Mouse (Mus musculus): ENCODE results near the gene Plxna1. TPM values are rescaled to one million over a fixed set of nuclear protein-coding genes. Genes with fewer than 3 reads are reported as not detected.

Plxna1 gene
- 27.1 and 27.7 TPM in 2 replicates for polyA plus RNA-seq (2012; rRNA removed)

GRCm38 (mm10) chr6:89362281-89363106 is at the start of gene Plxna1:
Plxna1 (minus strand) TSS chr6:89362620.
- TF ChIP-seq POLR2A (IDR thresholded peaks at IDR 0.05; ENCODE audit: control insufficient read depth, low read depth, low read length) (peak; percentile 73), CTCF (IDR thresholded peaks at IDR 0.05; ENCODE audit: control insufficient read depth, insufficient read depth, insufficient replicate concordance, low read depth, low read length) (no peak)
- peaks cover 27% of the 10 kb centered on the region for H3K4me1 ChIP-seq (ENCODE audit: control insufficient read depth, insufficient read depth, low read length)
- H3K4me3 ChIP-seq (ENCODE audit: control insufficient read depth, low read depth, low read length), result peak within 1 kb of the TSS; percentile 93
- H3K27ac ChIP-seq (ENCODE audit: control insufficient read depth, insufficient read depth, low read depth, low read length), result peak within 1 kb of the TSS; percentile 63
- no peaks in the 10 kb centered on the region for H3K36me3 ChIP-seq (ENCODE audit: control insufficient read depth, insufficient read depth, low read length)
- H3K27me3 ChIP-seq (ENCODE audit: control insufficient read depth, insufficient read depth, low read length), result no peaks in the 10 kb centered on the region

- no peaks in the 10 kb centered on the region for H3K36me3 ChIP-seq (ENCODE audit: control insufficient read depth, insufficient read depth, low read length)
Observed at GRCm38 (mm10) chr6:89409041-89409440, 46.6 kb upstream of the Plxna1 start.

GRCm38 (mm10) chr6:89408259-89408658 is 45.8 kb upstream of the Plxna1 start:
- H3K27me3 ChIP-seq (ENCODE audit: control insufficient read depth, insufficient read depth, low read length), result no peaks in the 10 kb centered on the region
- TF ChIP-seq CTCF (IDR thresholded peaks at IDR 0.05; ENCODE audit: control insufficient read depth, insufficient read depth, insufficient replicate concordance, low read depth, low read length), result no peak
- TF ChIP-seq POLR2A (IDR thresholded peaks at IDR 0.05; ENCODE audit: control insufficient read depth, low read depth, low read length), result no peak
- H3K36me3 ChIP-seq (ENCODE audit: control insufficient read depth, insufficient read depth, low read length), result no peaks in the 10 kb centered on the region
- no peak overlapping the region for H3K27ac ChIP-seq (ENCODE audit: control insufficient read depth, insufficient read depth, low read depth, low read length)
- no peak overlapping the region for H3K4me3 ChIP-seq (ENCODE audit: control insufficient read depth, low read depth, low read length)
- peaks cover 2% of the 10 kb centered on the region; the same call in 1 of the 2 replicates for H3K4me1 ChIP-seq (ENCODE audit: control insufficient read depth, insufficient read depth, low read length)

More at GRCm38 (mm10) chr6:89409041-89409440, 46.6 kb upstream of the Plxna1 start:
- no peak overlapping the region for H3K4me3 ChIP-seq (ENCODE audit: control insufficient read depth, low read depth, low read length)
- peaks cover 2% of the 10 kb centered on the region; the same call in 1 of the 2 replicates for H3K4me1 ChIP-seq (ENCODE audit: control insufficient read depth, insufficient read depth, low read length)
- TF ChIP-seq POLR2A (IDR thresholded peaks at IDR 0.05; ENCODE audit: control insufficient read depth, low read depth, low read length), result no peak
- H3K27me3 ChIP-seq (ENCODE audit: control insufficient read depth, insufficient read depth, low read length), result no peaks in the 10 kb centered on the region
- H3K27ac ChIP-seq (ENCODE audit: control insufficient read depth, insufficient read depth, low read depth, low read length), result no peak overlapping the region

- Histone ChIP-seq H3K4me1 (ENCODE audit: control insufficient read depth, insufficient read depth, low read length) (peaks cover 2% of the 10 kb centered on the region; the same call in 1 of the 2 replicates), H3K36me3 (ENCODE audit: control insufficient read depth, insufficient read depth, low read length) (no peaks in the 10 kb centered on the region), H3K27ac (ENCODE audit: control insufficient read depth, insufficient read depth, low read depth, low read length) (no peak overlapping the region), H3K27me3 (ENCODE audit: control insufficient read depth, insufficient read depth, low read length) (no peaks in the 10 kb centered on the region), H3K4me3 (ENCODE audit: control insufficient read depth, low read depth, low read length) (no peak overlapping the region)
- TF ChIP-seq CTCF (IDR thresholded peaks at IDR 0.05; ENCODE audit: control insufficient read depth, insufficient read depth, insufficient replicate concordance, low read depth, low read length) (no peak), POLR2A (IDR thresholded peaks at IDR 0.05; ENCODE audit: control insufficient read depth, low read depth, low read length) (no peak)
Observed at GRCm38 (mm10) chr6:89407247-89407889, 44.9 kb upstream of the Plxna1 start.

GRCm38 (mm10) chr6:89404964-89405363 is 42.5 kb upstream of the Plxna1 start:
- no peak overlapping the region for H3K27ac ChIP-seq (ENCODE audit: control insufficient read depth, insufficient read depth, low read depth, low read length)
- no peaks in the 10 kb centered on the region for H3K36me3 ChIP-seq (ENCODE audit: control insufficient read depth, insufficient read depth, low read length)
- no peaks in the 10 kb centered on the region for H3K27me3 ChIP-seq (ENCODE audit: control insufficient read depth, insufficient read depth, low read length)
- no peak overlapping the region for H3K4me3 ChIP-seq (ENCODE audit: control insufficient read depth, low read depth, low read length)
- no peak for TF ChIP-seq CTCF (IDR thresholded peaks at IDR 0.05; ENCODE audit: control insufficient read depth, insufficient read depth, insufficient replicate concordance, low read depth, low read length)
- TF ChIP-seq POLR2A (IDR thresholded peaks at IDR 0.05; ENCODE audit: control insufficient read depth, low read depth, low read length), result no peak
- peaks cover 2% of the 10 kb centered on the region; the same call in 1 of the 2 replicates for H3K4me1 ChIP-seq (ENCODE audit: control insufficient read depth, insufficient read depth, low read length)

GRCm38 (mm10) chr6:89403257-89404225 is 41.1 kb upstream of the Plxna1 start:
- Histone ChIP-seq H3K27me3 (ENCODE audit: control insufficient read depth, insufficient read depth, low read length) (no peaks in the 10 kb centered on the region), H3K27ac (ENCODE audit: control insufficient read depth, insufficient read depth, low read depth, low read length) (no peak overlapping the region), H3K4me1 (ENCODE audit: control insufficient read depth, insufficient read depth, low read length) (peaks cover 2% of the 10 kb centered on the region; the same call in 1 of the 2 replicates), H3K36me3 (ENCODE audit: control insufficient read depth, insufficient read depth, low read length) (no peaks in the 10 kb centered on the region), H3K4me3 (ENCODE audit: control insufficient read depth, low read depth, low read length) (no peak overlapping the region)
- TF ChIP-seq POLR2A (IDR thresholded peaks at IDR 0.05; ENCODE audit: control insufficient read depth, low read depth, low read length), result no peak
- TF ChIP-seq CTCF (IDR thresholded peaks at IDR 0.05; ENCODE audit: control insufficient read depth, insufficient read depth, insufficient replicate concordance, low read depth, low read length), result no peak
